Mouse (Mus musculus): ENCODE results near the gene Dcaf5. TPM values are rescaled to one million over a fixed set of nuclear protein-coding genes. Genes with fewer than 3 reads are reported as not detected.
A peak's percentile ranks its signal among the peaks of the same experiment; 100 is the strongest.

The Dcaf5 gene
- polyA plus RNA-seq, 2 experiments from 2014 or later: 14.9 to 18.2 TPM

GRCm38 (mm10) chr12:80331634-80332033 lies 104.8 kb downstream of the Dcaf5 start:
- ATAC-seq: no peak

- ATAC-seq: no peak
Observed at GRCm38 (mm10) chr12:80330819-80331218, 105.6 kb downstream of the Dcaf5 start.

GRCm38 (mm10) chr12:80329641-80330040 lies 106.8 kb downstream of the Dcaf5 start:
- no peak for ATAC-seq

- ATAC-seq: no peak
Observed at GRCm38 (mm10) chr12:80326047-80326446, 110.4 kb downstream of the Dcaf5 start.

- no peak for ATAC-seq
Observed at GRCm38 (mm10) chr12:80324785-80325131, 111.6 kb downstream of the Dcaf5 start.

- ATAC-seq: no peak
Observed at GRCm38 (mm10) chr12:80324051-80324784, 112.2 kb downstream of the Dcaf5 start.

- no peak for ATAC-seq
Observed at GRCm38 (mm10) chr12:80323371-80324050, 112.9 kb downstream of the Dcaf5 start.

GRCm38 (mm10) chr12:80322494-80322893 lies 113.9 kb downstream of the Dcaf5 start:
- ATAC-seq: no peak

- no peak for ATAC-seq
Observed at GRCm38 (mm10) chr12:80319062-80319461, 117.3 kb downstream of the Dcaf5 start.

GRCm38 (mm10) chr12:80315321-80315720 lies 121.1 kb downstream of the Dcaf5 start:
- ATAC-seq: no peak

GRCm38 (mm10) chr12:80311959-80312669 lies 124.3 kb downstream of the Dcaf5 start:
- no peak for ATAC-seq

GRCm38 (mm10) chr12:80307556-80307955 lies 128.8 kb downstream of the Dcaf5 start:
- no peak for ATAC-seq

GRCm38 (mm10) chr12:80304518-80304917 lies 131.9 kb downstream of the Dcaf5 start:
- ATAC-seq: no peak

GRCm38 (mm10) chr12:80300833-80301456 lies 135.5 kb downstream of the Dcaf5 start:
- no peak for ATAC-seq

GRCm38 (mm10) chr12:80298714-80299113 lies 137.7 kb downstream of the Dcaf5 start:
- peak; percentile 51 for ATAC-seq

- no peak for ATAC-seq
Observed at GRCm38 (mm10) chr12:80291895-80292435, 144.4 kb downstream of the Dcaf5 start.

- ATAC-seq: no peak
Observed at GRCm38 (mm10) chr12:80290964-80291363, 145.4 kb downstream of the Dcaf5 start.

GRCm38 (mm10) chr12:80290483-80290882 lies 145.9 kb downstream of the Dcaf5 start:
- no peak for ATAC-seq

GRCm38 (mm10) chr12:80289722-80290121 lies 146.7 kb downstream of the Dcaf5 start:
- no peak for ATAC-seq

GRCm38 (mm10) chr12:80285890-80286289 lies 150.5 kb downstream of the Dcaf5 start:
- ATAC-seq: peak; percentile 76

Measured in CD4-positive, CD25-positive, alpha-beta regulatory T cell, adult 4 months (primary cell).